Mouse (Mus musculus) ES-Bruce4 (cell line): Measurements from ENCODE around the gene Mroh3.
A peak's percentile ranks its signal among the peaks of the same experiment; 100 is the strongest.

Source experiments
- CTCF ChIP-seq: IDR thresholded peaks from one replicate; pipeline ENCODE4 v1.8.1; 2011; ENCODE audit warnings: low read depth, low read length
- EP300 ChIP-seq: IDR thresholded peaks from 2 replicates; pipeline ENCODE4 v1.6.1; 2011; ENCODE audit warnings: low read depth, low read length; ENCODE audit not compliant: insufficient read depth
- POLR2A ChIP-seq: IDR thresholded peaks from one replicate; pipeline ENCODE4 v1.8.1; 2011; ENCODE audit warnings: low read length; ENCODE audit not compliant: insufficient read depth

- TF ChIP-seq CTCF (peak; percentile 12), POLR2A (no peak), EP300 (no peak)
Observed at GRCm38 (mm10) chr1:136234595-136235092, 22.0 kb upstream of the Mroh3 start.
